Mouse (Mus musculus) kidney, postnatal 0 days (tissue): ENCODE measurements around the gene Six1. TPM values are rescaled to one million over a fixed set of nuclear protein-coding genes. Genes with fewer than 3 reads are reported as not detected.
"Not testable (repeated sequence)": the region's sequence is repeated elsewhere in the genome, so short reads cannot be mapped to it uniquely, and the experiment has no call there.

Experiments used
- ATAC-seq: fragments of 200-750 bp; cut with Nextera tagmentation; replicated peaks from 2 replicates; pipeline ENCODE4 v1.8.0; 2017; ENCODE audit warnings: low read depth, moderate number of reproducible peaks, moderate TSS enrichment, moderate library complexity; ENCODE audit not compliant: low FRiP score
- DNase-seq: peaks from one replicate; pipeline ENCODE4 v3.0.0-alpha.2; 2016; ENCODE audit warnings: low spot score
- H3K27ac ChIP-seq: fragments of 300-500 bp; sonication (generic); 2 replicates; pipeline ENCODE4 v1.5.1; 2014; ENCODE audit warnings: mild to moderate bottlenecking
- H3K27me3 ChIP-seq: fragments of 300-500 bp; sonication (generic); 2 replicates; pipeline ENCODE4 v1.6.1; 2014; ENCODE audit warnings: low read length, mixed read lengths; ENCODE audit not compliant: insufficient read depth
- H3K36me3 ChIP-seq: fragments of 300-500 bp; sonication (generic); 2 replicates; pipeline ENCODE4 v1.6.1; 2014; ENCODE audit warnings: low read length, mixed read lengths; ENCODE audit not compliant: insufficient read depth
- H3K4me1 ChIP-seq: fragments of 300-500 bp; sonication (generic); replicated peaks from 2 replicates; pipeline ENCODE4 v1.6.1; 2014; ENCODE audit warnings: antibody characterized with exemption, low read length, mixed read lengths; ENCODE audit not compliant: insufficient read depth
- H3K4me2 ChIP-seq: fragments of 300-500 bp; sonication (generic); 2 replicates; pipeline ENCODE4 v1.6.1; 2014; ENCODE audit warnings: mild to moderate bottlenecking, low read length, moderate library complexity, mixed read lengths
- H3K4me3 ChIP-seq: fragments of 300-500 bp; sonication (generic); replicated peaks from 2 replicates; pipeline ENCODE4 v1.5.1; 2014; ENCODE audit warnings: low read depth, low read length
- H3K9ac ChIP-seq: fragments of 300-500 bp; sonication (generic); 2 replicates; pipeline ENCODE4 v1.6.1; 2014; ENCODE audit warnings: low read depth, low read length
- H3K9me3 ChIP-seq: fragments of 300-500 bp; sonication (generic); replicated peaks from 2 replicates; pipeline ENCODE4 v1.6.1; 2016; ENCODE audit warnings: low read length, inconsistent platforms, mixed read lengths
- CTCF ChIP-seq: IDR thresholded peaks from 2 replicates; pipeline ENCODE4 v1.5.1; 2016; ENCODE audit warnings: antibody characterized with exemption, low read depth, mild to moderate bottlenecking, moderate library complexity
- WGBS: fragments of 180-500 bp; shearing (Covaris S2); extraction: QIAGEN DNeasy Blood & Tissue Kit; methylation state at CpG from one replicate; pipeline ENCODE4 v1.1.7; 2014; 5-methylcytosine and 5-hydroxymethylcytosine counted together
- polyA plus RNA-seq: library from polyadenylated mRNA; unstranded; fragments of >200 nt; fragmentation: Nextera tagmentation; extraction: Ambion mirVana; gene quantifications from 2 replicates; pipeline ENCODE4 v1.2.1, GENCODE M21; 2015

The Six1 gene
- polyA plus RNA-seq, 1 experiment from 2014 or later = 0.26 TPM

- TF ChIP-seq CTCF = no peak
- Histone ChIP-seq H3K4me2 (no peak overlapping the region), H3K9ac (no peak overlapping the region), H3K4me1 (no peaks in the 10 kb centered on the region), H3K4me3 (no peak overlapping the region), H3K27ac (no peak overlapping the region), H3K27me3 (no peaks in the 10 kb centered on the region), H3K9me3 (no peaks in the 10 kb centered on the region), H3K36me3 (no peaks in the 10 kb centered on the region)
- 47% methylated on average over 3 of the region's 3 CpGs for WGBS
- ATAC-seq = no peak
- no peak for DNase-seq
Measured at GRCm38 (mm10) chr12:73020422-73020821, 33.3 kb downstream of the Six1 start.

GRCm38 (mm10) chr12:73018838-73019237, 34.8 kb downstream of the Six1 start:
- H3K4me1 ChIP-seq = no peaks in the 10 kb centered on the region
- no peak overlapping the region for H3K27ac ChIP-seq
- no peaks in the 10 kb centered on the region for H3K9me3 ChIP-seq
- no peak for TF ChIP-seq CTCF
- no peaks in the 10 kb centered on the region for H3K36me3 ChIP-seq
- no peak overlapping the region for H3K4me3 ChIP-seq
- H3K9ac ChIP-seq = no peak overlapping the region
- WGBS = 75% methylated on average over 4 of the region's 4 CpGs
- no peak for DNase-seq
- H3K4me2 ChIP-seq = no peak overlapping the region
- no peak for ATAC-seq
- H3K27me3 ChIP-seq = no peaks in the 10 kb centered on the region

- no peaks in the 10 kb centered on the region for H3K4me1 ChIP-seq
- H3K9me3 ChIP-seq = no peaks in the 10 kb centered on the region
- WGBS = 64% methylated on average over 4 of the region's 4 CpGs
- H3K36me3 ChIP-seq = no peaks in the 10 kb centered on the region
- no peak overlapping the region for H3K9ac ChIP-seq
- no peak overlapping the region for H3K27ac ChIP-seq
- DNase-seq = no peak
- H3K27me3 ChIP-seq = no peaks in the 10 kb centered on the region
- H3K4me3 ChIP-seq = no peak overlapping the region
- no peak overlapping the region for H3K4me2 ChIP-seq
- no peak for ATAC-seq
- TF ChIP-seq CTCF = no peak
Measured at GRCm38 (mm10) chr12:73016171-73016570, 37.5 kb downstream of the Six1 start.

- 83% methylated on average over 4 of the region's 4 CpGs for WGBS
- Histone ChIP-seq H3K4me2 (no peak overlapping the region), H3K36me3 (no peaks in the 10 kb centered on the region), H3K27ac (no peak overlapping the region), H3K9me3 (no peaks in the 10 kb centered on the region), H3K27me3 (no peaks in the 10 kb centered on the region), H3K9ac (no peak overlapping the region), H3K4me1 (no peaks in the 10 kb centered on the region), H3K4me3 (no peak overlapping the region)
- ATAC-seq = no peak
- no peak for TF ChIP-seq CTCF
- no peak for DNase-seq
Measured at GRCm38 (mm10) chr12:73014311-73014710, 39.4 kb downstream of the Six1 start.

GRCm38 (mm10) chr12:73012824-73013223, 40.9 kb downstream of the Six1 start:
- no peak for ATAC-seq

GRCm38 (mm10) chr12:73012136-73012785, 41.4 kb downstream of the Six1 start:
- Histone ChIP-seq H3K27me3 (no peaks in the 10 kb centered on the region), H3K4me3 (no peak overlapping the region), H3K9me3 (no peaks in the 10 kb centered on the region), H3K27ac (no peak overlapping the region), H3K4me2 (peak overlapping the region; percentile 31), H3K4me1 (no peaks in the 10 kb centered on the region), H3K9ac (no peak overlapping the region), H3K36me3 (no peaks in the 10 kb centered on the region)
- DNase-seq (peak; percentile 53), ATAC-seq (no peak)
- no peak for TF ChIP-seq CTCF
- WGBS = 27% methylated on average over 10 of the region's 10 CpGs

More at GRCm38 (mm10) chr12:73012824-73013223, 40.9 kb downstream of the Six1 start:
- Histone ChIP-seq H3K9me3 (no peaks in the 10 kb centered on the region), H3K27ac (no peak overlapping the region), H3K4me1 (no peaks in the 10 kb centered on the region), H3K4me3 (no peak overlapping the region), H3K36me3 (no peaks in the 10 kb centered on the region), H3K9ac (no peak overlapping the region), H3K27me3 (no peaks in the 10 kb centered on the region), H3K4me2 (peak overlapping the region; percentile 31)
- no peak for TF ChIP-seq CTCF
- DNase-seq = peak; percentile 27
- 28% methylated on average over 5 of the region's 5 CpGs for WGBS

- ATAC-seq, H3K4me3 ChIP-seq, H3K27me3 ChIP-seq, DNase-seq, H3K9me3 ChIP-seq, H3K9ac ChIP-seq, H3K36me3 ChIP-seq, H3K4me2 ChIP-seq, H3K4me1 ChIP-seq, H3K27ac ChIP-seq: not testable (repeated sequence)
- WGBS = 38% methylated on average over 9 of the region's 9 CpGs
Measured at GRCm38 (mm10) chr12:73002903-73003302, 50.8 kb downstream of the Six1 start.

- H3K36me3 ChIP-seq, H3K9ac ChIP-seq, H3K4me3 ChIP-seq, H3K27ac ChIP-seq, H3K9me3 ChIP-seq, ATAC-seq, DNase-seq, H3K4me2 ChIP-seq, H3K27me3 ChIP-seq, H3K4me1 ChIP-seq: not testable (repeated sequence)
- 48% methylated on average over 17 of the region's 17 CpGs for WGBS
Measured at GRCm38 (mm10) chr12:73002281-73002680, 51.4 kb downstream of the Six1 start.
